Mouse (Mus musculus) C2C12 (cell line): ENCODE data around the gene Zbtb17. TPM values are rescaled to one million over a fixed set of nuclear protein-coding genes. Genes with fewer than 3 reads are reported as not detected.
A peak's percentile ranks its signal among the peaks of the same experiment; 100 is the strongest.

ENCODE experiments used
- H3K27me3 ChIP-seq: one replicate; pipeline ENCODE4 v1.6.1; 2011; ENCODE audit not compliant: control insufficient read depth, insufficient read depth, insufficient read length
- H3K36me3 ChIP-seq: one replicate; pipeline ENCODE4 v1.6.1; 2011; ENCODE audit not compliant: control insufficient read depth, insufficient read depth
- H3K4me3 ChIP-seq: one replicate; pipeline ENCODE4 v1.5.1; 2011; ENCODE audit warnings: mild to moderate bottlenecking, control low read depth; ENCODE audit not compliant: poor library complexity, insufficient read depth, severe bottlenecking
- H3K79me2 ChIP-seq: one replicate; pipeline ENCODE4 v1.6.1; 2011; ENCODE audit not compliant: control insufficient read depth, insufficient read depth
- H3K79me3 ChIP-seq: one replicate; pipeline ENCODE4 v1.6.1; 2011; ENCODE audit warnings: low read depth, control low read depth
- H3ac ChIP-seq: one replicate; pipeline ENCODE3; 2011; ENCODE audit warnings: low read depth; ENCODE audit not compliant: control insufficient read depth, insufficient read length
- CEBPB ChIP-seq: IDR thresholded peaks from one replicate; pipeline ENCODE4 v1.6.1; 2011; ENCODE audit warnings: low read depth, mild to moderate bottlenecking, control low read depth, moderate library complexity
- CTCF ChIP-seq: IDR thresholded peaks from one replicate; pipeline ENCODE4 v1.5.1; 2011; ENCODE audit not compliant: control insufficient read depth, insufficient read depth, insufficient read length
- FOSL1 ChIP-seq: IDR thresholded peaks from one replicate; pipeline ENCODE4 v1.8.0; 2011; ENCODE audit warnings: mild to moderate bottlenecking, low read length; ENCODE audit not compliant: poor library complexity, insufficient read depth, severe bottlenecking
- MAX ChIP-seq: IDR thresholded peaks from one replicate; pipeline ENCODE4 v1.6.1; 2011; ENCODE audit warnings: mild to moderate bottlenecking, control low read depth
- MYOD1 ChIP-seq: IDR thresholded peaks from one replicate; pipeline ENCODE4 v1.6.1; 2011; ENCODE audit warnings: low read depth; ENCODE audit not compliant: control insufficient read depth, insufficient read length
- MYOG ChIP-seq: IDR thresholded peaks from one replicate; pipeline ENCODE4 v1.6.1; 2011; ENCODE audit not compliant: control insufficient read depth, insufficient read length; ENCODE audit errors: extremely low read depth
- USF1 ChIP-seq: IDR thresholded peaks from one replicate; pipeline ENCODE4 v1.6.1; 2011; ENCODE audit warnings: low read depth, mild to moderate bottlenecking, control low read depth, moderate library complexity
- polyA plus RNA-seq: library from polyadenylated mRNA; unstranded; fragments of >200 nt; fragmentation: generic; extraction: Trizol; gene quantifications from one replicate; pipeline ENCODE4 v1.2.1, GENCODE M21; 2012; ENCODE audit warnings: missing spikeins

Gene Zbtb17
- polyA plus RNA-seq, 1 experiment, result 30.3 TPM

DNA sequence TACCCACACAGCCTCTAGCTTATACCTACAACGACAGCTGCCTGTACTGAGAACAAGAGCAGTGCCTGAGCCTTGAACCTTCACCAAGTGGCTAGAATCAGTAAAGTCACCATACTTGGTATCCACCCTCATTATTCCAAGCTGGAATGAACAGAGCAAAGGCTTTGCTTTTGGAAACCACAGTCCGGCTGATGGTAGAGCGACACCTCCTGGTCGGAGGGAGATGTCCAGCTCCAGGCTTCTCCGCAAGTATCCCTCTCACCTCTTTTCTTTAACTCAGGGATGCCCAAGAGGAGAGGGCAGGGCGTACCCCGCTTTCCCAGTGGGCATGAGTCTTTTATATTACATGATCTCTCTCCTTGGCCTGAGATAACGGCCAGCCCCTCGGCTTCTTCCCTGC lies 14.6 kb upstream of the Zbtb17 start:
- no peak overlapping the region for H3K4me3 ChIP-seq
- H3K79me3 ChIP-seq, result no peaks in the 10 kb centered on the region
- no peaks in the 10 kb centered on the region for H3K79me2 ChIP-seq
- no peak overlapping the region for H3ac ChIP-seq
- TF ChIP-seq CTCF, result peak; percentile 69
- no peak for TF ChIP-seq MYOD1
- no peaks in the 10 kb centered on the region for H3K27me3 ChIP-seq
- H3K36me3 ChIP-seq, result no peaks in the 10 kb centered on the region

DNA sequence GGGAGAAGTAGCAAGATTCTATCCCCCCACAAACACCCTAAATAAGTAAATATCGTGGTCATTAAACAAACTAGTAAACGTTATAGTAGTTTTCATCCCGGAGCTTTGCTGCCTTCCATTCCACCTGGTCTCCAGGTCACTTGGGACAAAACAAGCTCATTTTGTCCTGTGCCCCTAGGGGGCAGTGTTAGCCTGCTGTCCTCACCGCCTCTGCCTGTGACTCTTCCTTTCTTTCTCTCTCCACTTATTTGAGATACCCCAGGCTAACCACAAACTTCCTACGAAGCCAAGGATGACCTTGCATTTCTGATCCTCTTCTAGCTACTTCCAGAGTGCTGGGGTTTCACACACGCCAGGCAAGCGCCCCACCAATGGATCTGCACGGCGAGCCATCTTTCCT lies 13.5 kb upstream of the Zbtb17 start:
- no peak overlapping the region for H3K4me3 ChIP-seq
- no peak for TF ChIP-seq USF1
- no peak for TF ChIP-seq CTCF
- TF ChIP-seq MYOG, result no peak
- no peak for TF ChIP-seq MAX
- no peak for TF ChIP-seq FOSL1
- no peak for TF ChIP-seq MYOD1
- TF ChIP-seq CEBPB, result no peak
- H3K36me3 ChIP-seq, result no peaks in the 10 kb centered on the region
- no peak overlapping the region for H3ac ChIP-seq
- H3K79me3 ChIP-seq, result no peaks in the 10 kb centered on the region
- H3K27me3 ChIP-seq, result no peaks in the 10 kb centered on the region
- H3K79me2 ChIP-seq, result no peaks in the 10 kb centered on the region

GRCm38 (mm10) chr4:141432666-141433065 lies 11.8 kb upstream of the Zbtb17 start:
- Histone ChIP-seq H3ac (no peak overlapping the region), H3K36me3 (no peaks in the 10 kb centered on the region)

GRCm38 (mm10) chr4:141433191-141433590 lies 11.3 kb upstream of the Zbtb17 start:
- Histone ChIP-seq H3K4me3 (no peak overlapping the region), H3K79me3 (no peaks in the 10 kb centered on the region), H3K27me3 (no peaks in the 10 kb centered on the region), H3ac (no peak overlapping the region), H3K79me2 (no peaks in the 10 kb centered on the region), H3K36me3 (no peaks in the 10 kb centered on the region)
- TF ChIP-seq MAX, result no peak
- TF ChIP-seq CEBPB, result no peak
- TF ChIP-seq FOSL1, result no peak
- no peak for TF ChIP-seq MYOG
- no peak for TF ChIP-seq USF1
- no peak for TF ChIP-seq CTCF

More at GRCm38 (mm10) chr4:141432666-141433065, 11.8 kb upstream of the Zbtb17 start:
- Histone ChIP-seq H3K79me3 (no peaks in the 10 kb centered on the region), H3K4me3 (no peak overlapping the region), H3K27me3 (no peaks in the 10 kb centered on the region), H3K79me2 (no peaks in the 10 kb centered on the region)
- TF ChIP-seq MYOG (no peak), MYOD1 (no peak), CTCF (no peak), MAX (no peak), FOSL1 (no peak), CEBPB (no peak), USF1 (no peak)

DNA sequence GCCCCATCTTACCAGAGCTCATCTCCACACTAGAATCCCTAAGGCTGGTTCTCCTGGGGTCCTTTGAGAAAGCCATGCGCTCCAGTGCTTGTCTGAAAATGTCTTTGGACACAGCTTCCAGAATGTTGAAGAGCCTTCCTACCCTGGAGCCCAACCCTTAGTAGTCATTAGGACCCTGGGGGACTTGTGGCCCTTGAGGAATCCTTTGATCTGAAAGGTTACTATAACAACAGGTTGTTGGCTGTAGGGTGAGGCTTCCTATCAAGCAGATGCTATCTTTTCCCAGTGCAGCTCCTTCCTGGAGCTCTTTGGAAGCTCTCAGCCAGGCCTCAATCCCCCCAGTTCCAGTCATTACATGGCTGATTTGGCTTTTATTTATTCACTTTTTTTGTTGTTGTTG lies 8.5 kb upstream of the Zbtb17 start, which contains the start of gene Srarp:
Gene Srarp, minus strand, starts transcription at position 132 of the 400 bp plus-strand sequence.
- Histone ChIP-seq H3K4me3 (no peak within 1 kb of the TSS), H3K79me2 (no peaks in the 10 kb centered on the region), H3K36me3 (no peaks in the 10 kb centered on the region), H3K79me3 (no peaks in the 10 kb centered on the region), H3ac (no peak within 1 kb of the TSS), H3K27me3 (no peaks in the 10 kb centered on the region)
- TF ChIP-seq CEBPB (no peak), USF1 (no peak), FOSL1 (no peak), MYOD1 (no peak), MYOG (no peak), CTCF (no peak)

- H3K36me3 ChIP-seq, result no peaks in the 10 kb centered on the region
- H3ac ChIP-seq, result no peak overlapping the region
- no peaks in the 10 kb centered on the region for H3K79me3 ChIP-seq
- H3K27me3 ChIP-seq, result no peaks in the 10 kb centered on the region
- H3K4me3 ChIP-seq, result no peak overlapping the region
- TF ChIP-seq USF1, result no peak
- no peak for TF ChIP-seq FOSL1
- no peak for TF ChIP-seq MAX
- no peak for TF ChIP-seq MYOG
- TF ChIP-seq MYOD1, result no peak
- no peak for TF ChIP-seq CEBPB
- TF ChIP-seq CTCF, result no peak
- H3K79me2 ChIP-seq, result no peaks in the 10 kb centered on the region
These were observed 5.2 kb upstream of the Zbtb17 start for GRCm38 (mm10) chr4:141439083-141439803.
